Mouse (Mus musculus) limb, embryonic 11.5 days (tissue): ENCODE results near the gene Plk5. TPM values are rescaled to one million over a fixed set of nuclear protein-coding genes. Genes with fewer than 3 reads are reported as not detected.
A peak's percentile ranks its signal among the peaks of the same experiment; 100 is the strongest.

Source experiments
- ATAC-seq: fragments of 200-750 bp; cut with Nextera tagmentation; 2 replicates; pipeline ENCODE4 v1.8.0; 2017; ENCODE audit warnings: low read depth; ENCODE audit not compliant: insufficient number of reproducible peaks, low FRiP score, low TSS enrichment
- DNase-seq: peaks from one replicate; pipeline ENCODE4 v3.0.0-alpha.2; 2015; ENCODE audit warnings: low spot score
- H3K27ac ChIP-seq: fragments of 300-500 bp; sonication (generic); replicated peaks from 2 replicates; pipeline ENCODE4 v1.5.1; 2014; ENCODE audit warnings: low read depth, mild to moderate bottlenecking, low read length
- H3K27me3 ChIP-seq: fragments of 300-500 bp; sonication (generic); 2 replicates; pipeline ENCODE4 v1.6.1; 2014; ENCODE audit warnings: mild to moderate bottlenecking, low read length, mixed read lengths; ENCODE audit not compliant: control insufficient read depth, insufficient read depth
- H3K36me3 ChIP-seq: fragments of 300-500 bp; sonication (generic); 2 replicates; pipeline ENCODE4 v1.6.1; 2014; ENCODE audit warnings: mild to moderate bottlenecking, low read length, moderate library complexity, mixed read lengths; ENCODE audit not compliant: control insufficient read depth, insufficient read depth
- H3K4me1 ChIP-seq: fragments of 300-500 bp; sonication (generic); 2 replicates; pipeline ENCODE4 v1.6.1; 2014; ENCODE audit warnings: low read length, mixed read lengths; ENCODE audit not compliant: control insufficient read depth, insufficient read depth
- H3K4me2 ChIP-seq: fragments of 300-500 bp; sonication (generic); 2 replicates; pipeline ENCODE4 v1.6.1; 2014; ENCODE audit warnings: low read depth, mild to moderate bottlenecking, moderate library complexity; ENCODE audit not compliant: severe bottlenecking
- H3K4me3 ChIP-seq: fragments of 300-500 bp; sonication (generic); 2 replicates; pipeline ENCODE4 v1.5.1; 2014; ENCODE audit warnings: low read depth, low read length
- H3K9ac ChIP-seq: fragments of 300-500 bp; sonication (generic); 2 replicates; pipeline ENCODE4 v1.6.1; 2014; ENCODE audit warnings: mild to moderate bottlenecking, low read length
- H3K9me3 ChIP-seq: fragments of 300-500 bp; sonication (generic); 2 replicates; pipeline ENCODE4 v1.6.1; 2016; ENCODE audit warnings: low read length; ENCODE audit not compliant: control insufficient read depth
- WGBS: fragments of 180-500 bp; shearing (Covaris S2); extraction: QIAGEN DNeasy Blood & Tissue Kit; methylation state at CpG from one replicate; pipeline ENCODE4 v1.1.7; 2014; 5-methylcytosine and 5-hydroxymethylcytosine counted together
- polyA plus RNA-seq: library from polyadenylated mRNA; unstranded; fragments of >200 nt; fragmentation: Nextera tagmentation; extraction: Ambion mirVana; gene quantifications from 2 replicates; pipeline ENCODE4 v1.2.1, GENCODE M21; 2014

Plk5 gene
- polyA plus RNA-seq, 1 experiment from 2014 or later, result 0.49 TPM

DNA sequence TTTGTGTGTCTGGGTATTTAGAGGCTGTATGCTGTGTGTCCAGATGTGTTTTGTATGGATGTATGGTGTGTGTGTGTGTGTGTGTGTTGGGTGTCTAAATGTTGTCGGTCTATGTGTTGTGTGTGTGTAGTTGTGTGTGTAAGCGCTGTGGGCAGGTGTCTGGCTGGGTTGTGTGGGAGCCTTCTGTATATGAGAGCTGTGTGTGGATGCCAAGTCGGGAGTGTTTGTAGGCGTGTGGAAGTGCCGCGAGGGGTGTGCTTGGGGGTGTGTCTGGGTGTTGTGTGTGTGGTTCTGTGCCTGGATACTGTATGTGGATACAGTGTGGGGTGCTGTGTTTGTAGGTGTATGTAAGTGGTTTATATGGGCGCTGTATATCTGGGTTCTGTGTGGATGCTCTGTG, 1.1 kb downstream of the Plk5 start:
- no peak for DNase-seq
- WGBS, result 34% methylated on average over 7 of the region's 7 CpGs
- H3K4me2 ChIP-seq, result no peak overlapping the region; the same call in 1 of the 2 replicates
- peaks cover 64% of the 10 kb centered on the region for H3K27me3 ChIP-seq
- no peaks in the 10 kb centered on the region for H3K36me3 ChIP-seq
- no peak for ATAC-seq
- no peak overlapping the region for H3K4me3 ChIP-seq
- H3K9ac ChIP-seq, result no peak overlapping the region
- peaks cover 9% of the 10 kb centered on the region for H3K4me1 ChIP-seq
- H3K9me3 ChIP-seq, result 0 out of 2 replicates have a peak, but pooled peaks cover 3% of the 10 kb centered on the region
- H3K27ac ChIP-seq, result no peak overlapping the region

DNA sequence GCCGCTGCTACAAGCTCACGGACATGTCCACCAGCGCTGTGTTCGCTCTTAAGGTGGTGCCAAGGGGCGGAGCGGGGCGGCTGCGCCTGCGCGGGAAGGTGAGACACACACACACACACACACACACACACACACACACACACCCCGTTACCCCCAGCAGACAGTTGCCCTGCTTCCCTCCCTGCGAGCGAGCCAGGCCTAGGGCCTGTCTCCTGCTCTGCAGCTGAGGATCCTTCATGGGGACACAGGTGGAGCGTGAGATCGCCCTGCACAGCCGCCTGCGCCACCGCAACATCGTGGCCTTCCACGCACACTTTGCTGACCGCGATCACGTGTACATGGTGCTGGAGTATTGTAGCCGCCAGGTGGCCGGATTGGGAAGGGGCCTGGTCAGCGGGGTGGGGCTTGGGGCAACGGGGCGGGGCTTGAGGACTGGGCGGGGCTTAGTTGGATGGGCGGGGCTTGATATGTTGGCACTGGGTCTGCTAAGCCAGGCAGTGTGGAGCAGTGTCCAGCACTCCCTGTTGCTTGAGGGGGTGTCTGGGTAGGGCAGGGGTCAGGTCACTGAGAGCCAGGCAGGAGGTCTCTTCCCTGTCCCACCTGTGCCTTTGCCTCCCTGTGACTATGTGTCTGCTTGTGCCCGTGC, 1.9 kb downstream of the Plk5 start:
- ATAC-seq (peak; percentile 40; the same call in 1 of the 2 replicates), DNase-seq (peak; percentile 45)
- Histone ChIP-seq H3K9me3 (0 out of 2 replicates have a peak, but pooled peaks cover 3% of the 10 kb centered on the region), H3K27me3 (peaks cover 56% of the 10 kb centered on the region), H3K4me3 (peak overlapping the region; percentile 12; the same call in 1 of the 2 replicates), H3K27ac (no peak overlapping the region), H3K4me1 (peaks cover 9% of the 10 kb centered on the region), H3K9ac (no peak overlapping the region), H3K36me3 (no peaks in the 10 kb centered on the region), H3K4me2 (peak overlapping the region; percentile 21)
- WGBS, result 8% methylated on average over 30 of the region's 31 CpGs

DNA sequence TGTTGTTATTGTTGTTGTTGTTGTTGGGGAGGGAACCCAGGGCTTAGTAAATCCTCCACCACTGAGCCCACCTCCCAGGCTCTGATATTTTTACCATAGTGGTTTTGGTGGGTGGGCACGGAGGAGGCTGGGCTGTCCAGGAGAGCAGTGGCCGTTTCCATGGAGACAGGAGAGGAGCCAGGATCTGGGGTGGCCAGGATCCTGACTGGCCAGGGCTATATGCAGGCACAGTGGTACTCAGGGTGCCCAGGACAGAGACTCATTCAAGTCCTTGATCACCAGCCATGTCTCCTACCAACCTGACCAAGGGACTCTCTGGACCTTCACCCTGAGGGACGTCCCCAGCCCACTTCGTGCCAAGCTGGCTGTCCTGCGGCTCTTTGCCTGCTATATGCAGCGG, 7.5 kb downstream of the Plk5 start:
- peaks cover 8% of the 10 kb centered on the region for H3K27me3 ChIP-seq
- DNase-seq (no peak), ATAC-seq (no peak)
- H3K4me1 ChIP-seq, result no peaks in the 10 kb centered on the region
- 45% methylated on average over 6 of the region's 6 CpGs for WGBS
- H3K9me3 ChIP-seq, result no peaks in the 10 kb centered on the region
- H3K9ac ChIP-seq, result no peak overlapping the region
- H3K4me3 ChIP-seq, result no peak overlapping the region
- no peaks in the 10 kb centered on the region for H3K36me3 ChIP-seq
- no peak overlapping the region for H3K4me2 ChIP-seq
- no peak overlapping the region for H3K27ac ChIP-seq

- DNase-seq, result no peak
- Histone ChIP-seq H3K4me2 (no peak overlapping the region), H3K36me3 (no peaks in the 10 kb centered on the region), H3K4me1 (no peaks in the 10 kb centered on the region), H3K27ac (no peak overlapping the region), H3K4me3 (no peak overlapping the region), H3K9ac (no peak overlapping the region), H3K27me3 (0 out of 2 replicates have a peak, but pooled peaks cover 3% of the 10 kb centered on the region), H3K9me3 (no peaks in the 10 kb centered on the region)
- WGBS, result 54% methylated on average over 6 of the region's 6 CpGs
- no peak for ATAC-seq
These were observed 9.5 kb downstream of the Plk5 start for GRCm38 (mm10) chr10:80365736-80366135.

GRCm38 (mm10) chr10:80367954-80368353, 11.7 kb downstream of the Plk5 start:
- Histone ChIP-seq H3K9ac (no peak overlapping the region), H3K9me3 (no peaks in the 10 kb centered on the region), H3K4me2 (no peak overlapping the region), H3K4me1 (peaks cover 5% of the 10 kb centered on the region; the same call in 1 of the 2 replicates), H3K27ac (no peak overlapping the region), H3K36me3 (no peaks in the 10 kb centered on the region), H3K27me3 (0 out of 2 replicates have a peak, but pooled peaks cover 3% of the 10 kb centered on the region), H3K4me3 (no peak overlapping the region)
- WGBS, result 66% methylated on average over 5 of the region's 5 CpGs
- no peak for DNase-seq
- no peak for ATAC-seq

GRCm38 (mm10) chr10:80368392-80368791, 12.1 kb downstream of the Plk5 start:
- ATAC-seq (no peak), DNase-seq (no peak)
- Histone ChIP-seq H3K4me3 (no peak overlapping the region), H3K27ac (no peak overlapping the region), H3K27me3 (0 out of 2 replicates have a peak, but pooled peaks cover 3% of the 10 kb centered on the region), H3K36me3 (no peaks in the 10 kb centered on the region), H3K4me1 (peaks cover 5% of the 10 kb centered on the region; the same call in 1 of the 2 replicates), H3K9ac (no peak overlapping the region), H3K9me3 (no peaks in the 10 kb centered on the region), H3K4me2 (no peak overlapping the region)
- WGBS, result 88% methylated on average over 6 of the region's 6 CpGs

DNA sequence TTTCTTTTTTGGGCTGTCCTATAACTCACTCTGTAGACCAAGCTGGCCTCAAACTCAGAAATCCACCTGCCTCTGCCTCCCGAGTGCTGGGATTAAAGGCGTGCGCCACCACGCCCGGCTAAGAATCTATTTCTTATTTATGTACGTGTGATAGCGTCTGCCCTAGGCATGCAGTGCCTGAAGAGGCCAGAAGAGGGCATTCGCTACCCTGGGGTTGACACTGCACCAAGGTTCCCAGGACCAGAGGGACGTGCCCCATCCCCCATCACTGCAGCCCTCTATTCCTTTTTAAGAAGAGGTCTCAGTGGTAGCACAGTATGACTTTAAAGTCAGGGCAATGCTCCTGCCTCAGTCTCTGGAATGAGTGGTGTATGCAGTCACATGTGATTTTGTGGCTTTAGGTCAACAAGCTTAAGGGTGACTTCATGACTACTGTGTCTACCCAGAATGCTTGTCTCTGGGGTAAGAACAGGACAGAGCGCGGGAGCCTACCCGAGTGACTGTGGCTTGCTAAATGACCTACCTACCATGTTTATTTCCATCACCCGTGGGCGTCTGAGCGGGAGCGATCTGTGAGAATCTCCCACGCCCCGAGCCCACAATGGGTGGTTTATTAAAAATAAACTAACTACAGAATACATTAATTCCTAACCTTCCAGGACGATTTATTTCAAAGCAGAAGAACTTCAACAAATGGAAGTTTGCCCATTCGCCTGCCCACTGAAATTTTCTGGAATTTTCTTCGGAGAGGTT, 13.9 kb downstream of the Plk5 start:
- DNase-seq (no peak), ATAC-seq (no peak)
- no peak overlapping the region for H3K4me2 ChIP-seq
- no peak overlapping the region for H3K4me3 ChIP-seq
- no peaks in the 10 kb centered on the region for H3K27me3 ChIP-seq
- WGBS, result 84% methylated on average over 21 of the region's 21 CpGs
- H3K4me1 ChIP-seq, result peaks cover 5% of the 10 kb centered on the region; the same call in 1 of the 2 replicates
- no peaks in the 10 kb centered on the region for H3K36me3 ChIP-seq
- H3K9ac ChIP-seq, result no peak overlapping the region
- no peak overlapping the region for H3K27ac ChIP-seq
- no peaks in the 10 kb centered on the region for H3K9me3 ChIP-seq

DNA sequence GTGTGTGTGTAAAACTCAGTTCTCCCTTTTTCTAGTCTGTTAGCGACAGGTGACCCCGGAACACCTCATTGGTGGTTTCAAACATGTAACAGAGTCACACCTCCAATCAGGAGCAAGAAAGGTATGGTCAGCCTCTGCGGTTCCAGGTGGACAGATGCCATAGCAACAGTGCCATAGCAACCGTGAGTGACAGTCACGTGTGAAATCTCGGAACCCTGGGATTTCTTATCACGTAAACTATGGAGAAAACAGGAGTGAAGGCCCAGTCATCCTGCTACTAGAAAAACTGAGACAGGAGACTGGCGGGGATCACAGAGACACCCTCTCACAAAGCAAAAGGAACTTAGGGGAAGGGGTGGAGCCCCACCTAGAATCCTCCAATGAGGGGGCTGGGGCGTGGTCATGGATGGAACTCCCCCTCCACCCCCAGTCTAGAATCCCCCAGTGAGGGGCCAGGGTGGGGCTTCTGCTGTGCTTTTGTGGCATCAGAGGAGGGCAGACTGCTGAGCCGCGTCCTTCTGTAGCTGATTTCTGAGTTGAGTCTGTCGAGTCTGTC, 15.2 kb downstream of the Plk5 start:
- H3K4me2 ChIP-seq, result peak overlapping the region; percentile 11; the same call in 1 of the 2 replicates
- WGBS, result 2% methylated on average over 12 of the region's 12 CpGs
- peak; percentile 80 for DNase-seq
- ATAC-seq, result peak; percentile 82
- no peak overlapping the region for H3K9ac ChIP-seq
- H3K4me3 ChIP-seq, result peak overlapping the region; percentile 26
- no peak overlapping the region for H3K27ac ChIP-seq
- H3K27me3 ChIP-seq, result no peaks in the 10 kb centered on the region
- H3K36me3 ChIP-seq, result no peaks in the 10 kb centered on the region
- peaks cover 5% of the 10 kb centered on the region; the same call in 1 of the 2 replicates for H3K4me1 ChIP-seq
- H3K9me3 ChIP-seq, result no peaks in the 10 kb centered on the region
